Mouse (Mus musculus) liver, postnatal 0 days (tissue): Measurements from ENCODE around the gene H2-DMb1.

Experiments used
- CTCF ChIP-seq: sonication (generic); IDR thresholded peaks from 2 replicates; pipeline ENCODE4 v1.5.1; 2016; ENCODE audit warnings: antibody characterized with exemption, low read depth
- EP300 ChIP-seq: IDR thresholded peaks from 2 replicates; pipeline ENCODE4 v1.6.1; 2016; ENCODE audit warnings: antibody characterized with exemption, low read depth, mild to moderate bottlenecking

- no peak for TF ChIP-seq CTCF
- TF ChIP-seq EP300 = no peak
These were observed 2.7 kb downstream of the H2-DMb1 start for GRCm38 (mm10) chr17:34155534-34155933.
